Mouse (Mus musculus) liver, postnatal 0 days (tissue): Measurements from ENCODE around the gene Mterf2. TPM values are rescaled to one million over a fixed set of nuclear protein-coding genes. Genes with fewer than 3 reads are reported as not detected.

ENCODE experiments used
- ATAC-seq: fragments of 200-750 bp; cut with Nextera tagmentation; 2 replicates; pipeline ENCODE4 v1.8.0; 2017; ENCODE audit warnings: mild to moderate bottlenecking, moderate library complexity
- DNase-seq: peaks from one replicate; pipeline ENCODE4 v3.0.0-alpha.2; 2016
- H3K27ac ChIP-seq: fragments of 300-500 bp; sonication (generic); 2 replicates; pipeline ENCODE4 v1.5.1; 2014; ENCODE audit warnings: antibody characterized with exemption, moderate library complexity, mild to moderate bottlenecking, low read depth
- H3K27me3 ChIP-seq: fragments of 300-500 bp; sonication (generic); 2 replicates; pipeline ENCODE4 v1.6.1; 2014; ENCODE audit warnings: low read length, control low read depth, mixed read lengths; ENCODE audit not compliant: insufficient read depth
- H3K36me3 ChIP-seq: fragments of 300-500 bp; sonication (generic); replicated peaks from 2 replicates; pipeline ENCODE4 v1.6.1; 2014; ENCODE audit warnings: mild to moderate bottlenecking, control low read depth, low read length, moderate library complexity, mixed read lengths; ENCODE audit not compliant: insufficient read depth
- H3K4me1 ChIP-seq: fragments of 300-500 bp; sonication (generic); 2 replicates; pipeline ENCODE4 v1.6.1; 2014; ENCODE audit warnings: antibody characterized with exemption, mild to moderate bottlenecking, control low read depth; ENCODE audit not compliant: insufficient read depth
- H3K4me2 ChIP-seq: fragments of 300-500 bp; sonication (generic); 2 replicates; pipeline ENCODE4 v1.6.1; 2014; ENCODE audit warnings: low read depth, mild to moderate bottlenecking, low read length, moderate library complexity, mixed read lengths
- H3K4me3 ChIP-seq: fragments of 300-500 bp; sonication (generic); 2 replicates; pipeline ENCODE4 v1.5.1; 2014; ENCODE audit warnings: low read depth, low read length
- H3K9ac ChIP-seq: fragments of 300-500 bp; sonication (generic); replicated peaks from 2 replicates; pipeline ENCODE4 v1.6.1; 2014; ENCODE audit warnings: mild to moderate bottlenecking, moderate library complexity
- H3K9me3 ChIP-seq: fragments of 300-500 bp; sonication (generic); 2 replicates; pipeline ENCODE4 v1.6.1; 2016; ENCODE audit warnings: mild to moderate bottlenecking, control low read depth, low read length, mixed read lengths
- CTCF ChIP-seq: sonication (generic); IDR thresholded peaks from 2 replicates; pipeline ENCODE4 v1.5.1; 2016; ENCODE audit warnings: antibody characterized with exemption, low read depth
- EP300 ChIP-seq: IDR thresholded peaks from 2 replicates; pipeline ENCODE4 v1.6.1; 2016; ENCODE audit warnings: antibody characterized with exemption, low read depth, mild to moderate bottlenecking
- WGBS: fragments of 180-500 bp; shearing (Covaris S2); extraction: QIAGEN DNeasy Blood & Tissue Kit; methylation state at CpG from one replicate; pipeline ENCODE4 v1.1.7; 2014; ENCODE audit not compliant: insufficient replicate concordance; 5-methylcytosine and 5-hydroxymethylcytosine counted together
- polyA plus RNA-seq: library from polyadenylated mRNA; unstranded; fragments of >200 nt; fragmentation: Nextera tagmentation; extraction: Ambion mirVana; gene quantifications from 2 replicates; pipeline ENCODE4 v1.2.1, GENCODE M21; 2015

Mterf2 gene
- 2.7 and 3.1 TPM in 2 replicates for polyA plus RNA-seq

DNA sequence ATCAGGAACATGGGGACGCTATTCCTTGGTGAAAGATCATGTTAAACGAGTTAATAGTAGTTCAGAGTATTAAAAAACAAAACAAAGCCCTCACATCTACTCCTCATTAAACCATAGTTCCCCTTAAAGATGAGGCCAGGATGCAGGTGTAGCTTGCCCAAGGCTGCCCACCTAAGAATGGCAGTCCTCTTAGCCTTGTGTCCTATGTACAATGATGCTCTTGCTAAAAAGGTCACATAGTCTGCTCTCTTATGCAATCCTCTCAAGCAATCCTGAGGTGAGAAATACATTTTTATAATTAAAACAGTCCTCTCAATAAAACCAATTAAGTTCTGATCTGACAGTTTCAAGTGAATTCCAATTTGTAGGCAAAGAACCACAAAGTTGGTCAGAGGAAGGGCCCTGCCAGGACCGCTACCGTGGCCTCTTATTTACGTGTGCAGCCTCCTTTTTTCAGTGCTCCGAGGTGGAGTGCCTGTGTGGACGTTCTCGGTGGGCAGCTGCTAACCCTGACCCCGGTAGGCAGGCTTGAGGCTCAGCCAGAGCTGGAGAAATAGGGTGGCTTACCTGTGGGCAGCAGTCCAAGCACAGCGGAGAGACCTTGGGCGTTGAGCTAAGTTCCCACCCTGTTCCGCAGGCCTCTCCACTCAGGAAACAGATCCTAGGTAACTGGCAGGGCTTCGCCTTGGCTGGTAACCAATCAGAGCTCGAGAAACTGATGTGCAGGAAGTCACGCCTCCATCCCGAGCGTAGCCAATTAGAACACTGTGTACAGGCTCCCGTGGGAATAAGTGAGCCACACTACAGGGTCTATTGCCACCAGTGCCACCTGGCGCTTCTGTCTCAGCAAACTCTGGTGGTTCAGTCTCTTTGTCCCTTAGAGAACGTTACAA, at the start of gene Mterf2:
Gene Mterf2 (minus strand): TSS at position 633 of the 893 bp plus-strand sequence.
- Histone ChIP-seq H3K9me3 (no peaks in the 10 kb centered on the region; the same call in 1 of the 2 replicates), H3K27ac (no peak within 1 kb of the TSS), H3K36me3 (0 out of 2 replicates have a peak, but pooled peaks cover 10% of the 10 kb centered on the region), H3K9ac (peak within 1 kb of the TSS; percentile 46), H3K4me1 (peaks cover 11% of the 10 kb centered on the region), H3K27me3 (no peaks in the 10 kb centered on the region), H3K4me2 (peak within 1 kb of the TSS; percentile 70), H3K4me3 (peak within 1 kb of the TSS; percentile 51)
- ATAC-seq (peak; percentile 100), DNase-seq (peak; percentile 89)
- WGBS = 7% methylated on average over 20 of the region's 20 CpGs
- TF ChIP-seq EP300 (no peak), CTCF (peak; percentile 36)

DNA sequence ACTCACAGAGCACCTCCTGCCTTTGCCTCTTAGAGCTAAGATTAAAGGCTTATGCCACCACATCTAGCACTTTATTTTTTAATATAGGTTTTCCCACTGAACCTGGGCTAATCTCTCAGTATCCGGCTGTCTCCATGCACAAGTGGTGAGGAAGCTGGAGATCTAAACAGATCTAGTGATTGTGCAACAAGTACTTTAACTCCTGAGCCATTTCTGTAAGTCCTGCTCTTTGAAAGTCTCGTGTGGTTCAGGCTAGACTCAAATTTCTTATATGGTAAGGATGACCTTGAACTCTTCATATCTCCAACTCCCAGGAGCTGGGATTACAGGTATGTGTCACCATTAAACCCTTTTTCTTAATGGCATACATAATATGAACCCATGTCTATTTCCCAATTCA, 48.8 kb upstream of the Mterf2 start:
- DNase-seq = no peak
- Histone ChIP-seq H3K9ac (no peak overlapping the region), H3K4me3 (no peak overlapping the region), H3K9me3 (no peaks in the 10 kb centered on the region), H3K4me2 (no peak overlapping the region), H3K27me3 (no peaks in the 10 kb centered on the region), H3K4me1 (peaks cover 7% of the 10 kb centered on the region; the same call in 1 of the 2 replicates), H3K36me3 (no peaks in the 10 kb centered on the region), H3K27ac (no peak overlapping the region)
- no peak for TF ChIP-seq EP300
- TF ChIP-seq CTCF = no peak
- no peak for ATAC-seq
- 41% methylated on average over 2 of the region's 2 CpGs for WGBS

DNA sequence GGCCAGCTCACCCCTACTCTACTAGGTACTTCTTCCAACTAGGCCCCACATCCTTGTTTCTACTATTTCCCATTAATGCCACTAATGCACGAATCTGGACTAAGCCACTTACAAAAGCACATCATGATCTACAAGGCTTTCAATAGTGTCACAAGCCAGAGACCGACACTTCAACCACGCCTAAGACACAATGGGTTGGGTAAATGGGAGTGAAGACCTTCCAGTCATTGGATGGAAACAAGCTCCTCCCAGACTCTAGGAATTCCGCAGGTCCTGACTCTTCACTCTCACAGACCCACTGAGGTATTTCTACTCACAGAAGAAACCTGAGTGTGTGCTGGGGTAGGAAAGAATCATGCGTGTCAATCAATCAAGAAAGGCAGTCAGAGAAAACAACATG, 37.5 kb upstream of the Mterf2 start:
- no peak overlapping the region for H3K27ac ChIP-seq
- no peak overlapping the region for H3K4me3 ChIP-seq
- H3K27me3 ChIP-seq = no peaks in the 10 kb centered on the region
- DNase-seq (no peak), ATAC-seq (no peak)
- 84% methylated on average over 5 of the region's 5 CpGs for WGBS
- no peak overlapping the region for H3K4me2 ChIP-seq
- peaks cover under 1% of the 10 kb centered on the region for H3K4me1 ChIP-seq
- TF ChIP-seq CTCF (no peak), EP300 (no peak)
- H3K36me3 ChIP-seq = no peaks in the 10 kb centered on the region
- H3K9me3 ChIP-seq = no peaks in the 10 kb centered on the region
- H3K9ac ChIP-seq = no peak overlapping the region

DNA sequence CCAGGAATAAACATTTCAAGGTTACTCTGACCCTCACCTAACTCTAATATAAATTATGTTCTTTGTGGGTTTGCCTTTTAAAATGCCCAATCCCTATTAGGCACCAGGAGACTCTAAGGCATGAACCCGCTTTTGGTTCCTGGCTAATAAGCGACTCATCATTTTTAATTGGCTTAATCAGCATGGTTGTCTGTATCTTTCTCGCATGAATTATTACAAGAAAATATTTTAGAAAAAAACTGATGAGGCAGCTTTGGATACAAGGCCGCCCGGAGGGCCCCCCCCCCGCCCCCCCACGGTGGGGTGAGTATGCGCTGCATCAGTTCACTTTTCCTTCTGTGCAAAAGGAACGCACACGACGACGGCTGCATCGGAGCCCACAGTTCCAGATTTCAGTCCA, 37.0 kb upstream of the Mterf2 start:
- no peak overlapping the region for H3K9ac ChIP-seq
- no peak overlapping the region for H3K4me3 ChIP-seq
- ATAC-seq (no peak), DNase-seq (no peak)
- no peak for TF ChIP-seq CTCF
- TF ChIP-seq EP300 = no peak
- peaks cover 3% of the 10 kb centered on the region for H3K4me1 ChIP-seq
- 86% methylated on average over 13 of the region's 13 CpGs for WGBS
- H3K36me3 ChIP-seq = no peaks in the 10 kb centered on the region
- H3K4me2 ChIP-seq = no peak overlapping the region
- no peaks in the 10 kb centered on the region for H3K9me3 ChIP-seq
- H3K27ac ChIP-seq = no peak overlapping the region
- no peaks in the 10 kb centered on the region for H3K27me3 ChIP-seq

DNA sequence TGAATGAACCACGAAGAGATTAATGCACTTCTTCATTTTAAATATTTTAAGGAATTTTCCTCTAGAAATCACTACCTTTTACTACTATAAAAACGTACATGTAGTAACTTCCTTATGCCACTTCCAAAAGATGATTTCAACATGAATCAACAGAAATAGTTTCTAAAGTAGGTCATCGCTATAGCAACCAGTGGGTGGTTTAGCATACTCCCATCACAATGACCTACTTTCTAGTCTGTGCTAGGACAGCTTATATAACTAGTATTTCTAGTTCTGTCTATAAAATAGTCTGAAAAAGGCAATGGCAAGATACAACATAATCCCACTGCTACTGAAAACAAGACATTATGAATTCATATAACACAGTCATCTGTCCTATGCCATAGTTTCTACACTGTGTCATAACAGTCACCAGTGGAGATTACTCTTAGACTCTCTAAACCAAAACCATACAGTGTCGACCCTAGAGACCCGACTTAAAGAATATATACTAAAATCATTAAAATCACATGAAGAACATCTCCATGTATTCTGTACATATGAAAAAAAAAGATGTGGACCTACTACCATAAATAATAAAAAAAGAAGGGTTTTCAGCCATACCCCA, 34.0 kb upstream of the Mterf2 start:
- ATAC-seq = peak; percentile 92
- H3K27ac ChIP-seq = peak overlapping the region; percentile 67; the same call in 1 of the 2 replicates

DNA sequence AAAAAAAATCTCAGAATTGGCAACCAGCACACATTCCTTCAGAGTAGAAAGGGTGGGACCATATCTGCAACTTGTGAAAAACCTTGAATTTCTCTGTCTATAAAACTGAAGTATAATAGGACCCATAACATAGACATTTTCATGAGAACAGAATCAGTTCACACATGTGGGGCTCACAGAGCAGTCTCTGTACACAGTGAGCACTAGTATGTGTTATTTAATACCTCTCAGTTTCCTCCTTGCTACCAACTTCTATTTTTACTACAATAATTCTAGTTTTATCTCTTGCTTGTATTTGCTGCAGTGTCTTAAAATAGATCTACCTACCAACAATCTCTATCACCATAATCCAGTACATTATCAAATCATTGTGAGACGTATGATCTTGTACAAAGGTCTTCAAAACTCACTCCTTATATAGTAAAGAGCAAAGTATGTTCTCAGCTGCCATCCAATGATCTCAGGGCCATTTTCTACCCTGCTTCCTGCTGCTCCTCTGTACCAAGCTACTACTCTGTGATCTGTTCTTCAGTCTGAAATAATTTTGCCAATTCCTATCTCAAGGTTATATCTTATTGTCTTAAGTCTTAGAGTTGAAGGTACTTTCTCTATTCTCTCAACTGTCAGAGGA, 32.3 kb upstream of the Mterf2 start:
- no peaks in the 10 kb centered on the region for H3K27me3 ChIP-seq
- no peak overlapping the region for H3K4me3 ChIP-seq
- H3K36me3 ChIP-seq = no peaks in the 10 kb centered on the region; the same call in 1 of the 2 replicates
- ATAC-seq = no peak
- 65% methylated on average over 1 of the region's 1 CpGs for WGBS
- peaks cover 3% of the 10 kb centered on the region for H3K4me1 ChIP-seq
- no peak for DNase-seq
- TF ChIP-seq CTCF (no peak), EP300 (no peak)
- H3K9ac ChIP-seq = no peak overlapping the region
- no peaks in the 10 kb centered on the region for H3K9me3 ChIP-seq
- no peak overlapping the region for H3K4me2 ChIP-seq
- no peak overlapping the region for H3K27ac ChIP-seq

More for the DNA sequence above, 34.0 kb upstream of the Mterf2 start:
- Histone ChIP-seq H3K4me2 (no peak overlapping the region), H3K4me3 (no peak overlapping the region), H3K9ac (no peak overlapping the region), H3K9me3 (no peaks in the 10 kb centered on the region), H3K27me3 (no peaks in the 10 kb centered on the region), H3K36me3 (no peaks in the 10 kb centered on the region), H3K4me1 (peaks cover 3% of the 10 kb centered on the region)
- TF ChIP-seq CTCF (no peak), EP300 (no peak)
- WGBS = 57% methylated on average over 5 of the region's 5 CpGs
- DNase-seq = no peak
